Mouse (Mus musculus) monocyte, adult 5-6 weeks (primary cell): Measurements from ENCODE around the gene Slc38a4. TPM values are rescaled to one million over a fixed set of nuclear protein-coding genes. Genes with fewer than 3 reads are reported as not detected.

Experiments
- ATAC-seq: fragments of 153-309, 156-312 bp; replicated peaks from 2 replicates; pipeline ENCODE4 v1.8.0; 2017; ENCODE audit warnings: mild to moderate bottlenecking; ENCODE audit not compliant: low TSS enrichment, insufficient number of reproducible peaks, severe bottlenecking, poor library complexity, low FRiP score
- total RNA-seq: library from RNA; stranded (forward); fragments of 200-1000, 200-491, 200-594 nt; gene quantifications from 3 replicates; pipeline ENCODE4 v1.2.3, GENCODE M21; 2017

Slc38a4 gene
- not detected in 3 replicates for total RNA-seq

GRCm38 (mm10) chr15:97055794-97056193 lies at the start of gene Slc38a4:
Gene Slc38a4, minus strand, starts transcription at chr15:97055956.
- ATAC-seq, result no peak

DNA sequence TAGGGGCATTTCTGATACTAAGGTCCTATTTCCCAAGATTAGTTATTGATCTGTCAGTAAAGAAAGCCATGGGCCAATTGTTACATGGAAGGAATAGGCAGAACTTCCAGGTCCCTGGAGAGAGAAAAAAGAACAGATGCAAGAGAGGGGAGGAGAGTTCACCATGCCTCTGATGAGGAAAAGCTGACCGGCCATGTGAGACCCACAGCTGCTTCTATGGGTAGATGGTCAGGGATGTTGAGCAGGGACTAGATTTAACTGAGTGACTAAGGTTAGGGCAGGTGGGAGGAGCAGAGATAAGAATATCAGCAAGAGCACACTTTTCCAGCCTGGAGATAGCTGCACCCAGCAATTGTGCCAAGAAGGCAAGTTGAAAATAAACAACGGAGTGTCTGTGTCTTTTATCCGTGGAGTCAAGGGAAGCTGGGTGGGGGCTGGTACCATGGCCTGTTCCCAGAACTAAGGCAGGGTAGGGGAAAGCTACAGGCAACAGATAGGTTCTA lies 49.2 kb upstream of the Slc38a4 start:
- no peak for ATAC-seq

- no peak for ATAC-seq
Observed at GRCm38 (mm10) chr15:97104048-97104447, 48.3 kb upstream of the Slc38a4 start.

GRCm38 (mm10) chr15:97102811-97103210 lies 47.1 kb upstream of the Slc38a4 start:
- no peak for ATAC-seq

GRCm38 (mm10) chr15:97102181-97102580 lies 46.4 kb upstream of the Slc38a4 start:
- ATAC-seq, result no peak

DNA sequence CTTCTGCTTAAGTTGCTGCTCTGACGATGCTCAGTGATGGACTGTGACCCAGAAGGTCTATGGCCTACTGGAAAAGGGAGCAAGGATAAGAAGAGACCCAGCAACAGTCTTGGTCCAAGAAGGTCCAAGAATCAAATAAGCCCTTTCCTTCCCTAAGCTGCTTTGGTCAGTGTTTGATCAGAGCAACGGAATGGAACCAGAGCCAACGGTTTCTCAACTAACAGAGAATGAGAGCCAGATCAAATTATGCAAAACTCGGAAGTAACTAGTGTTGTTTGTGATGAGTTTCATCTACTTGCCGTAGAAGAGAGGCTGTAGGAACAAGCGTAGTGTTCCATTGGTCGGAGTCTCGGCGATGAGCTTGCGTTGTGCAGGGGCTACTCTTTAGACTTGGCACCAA lies 43.3 kb upstream of the Slc38a4 start:
- ATAC-seq, result no peak

DNA sequence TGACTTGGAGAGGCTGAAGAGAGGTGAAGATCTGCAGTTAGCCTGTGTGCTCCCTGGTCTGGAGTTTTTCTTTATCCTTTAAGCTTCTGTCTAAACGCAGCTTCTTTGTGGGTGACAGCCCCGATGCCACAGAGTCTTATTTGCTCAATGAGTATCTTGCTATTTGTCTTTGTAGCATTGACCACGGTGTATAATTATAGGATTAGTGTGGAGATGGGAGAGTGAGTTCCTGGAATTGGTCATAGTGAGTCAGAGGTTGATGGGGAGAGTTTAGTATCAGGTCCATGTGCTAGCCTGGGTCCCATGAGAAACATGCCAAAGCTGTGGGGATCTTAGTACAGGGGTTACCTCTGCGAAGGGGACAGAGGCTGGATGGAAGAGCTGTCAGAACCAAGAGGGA lies 41.8 kb upstream of the Slc38a4 start:
- no peak for ATAC-seq

GRCm38 (mm10) chr15:97089526-97089925 lies 33.8 kb upstream of the Slc38a4 start:
- ATAC-seq, result no peak

DNA sequence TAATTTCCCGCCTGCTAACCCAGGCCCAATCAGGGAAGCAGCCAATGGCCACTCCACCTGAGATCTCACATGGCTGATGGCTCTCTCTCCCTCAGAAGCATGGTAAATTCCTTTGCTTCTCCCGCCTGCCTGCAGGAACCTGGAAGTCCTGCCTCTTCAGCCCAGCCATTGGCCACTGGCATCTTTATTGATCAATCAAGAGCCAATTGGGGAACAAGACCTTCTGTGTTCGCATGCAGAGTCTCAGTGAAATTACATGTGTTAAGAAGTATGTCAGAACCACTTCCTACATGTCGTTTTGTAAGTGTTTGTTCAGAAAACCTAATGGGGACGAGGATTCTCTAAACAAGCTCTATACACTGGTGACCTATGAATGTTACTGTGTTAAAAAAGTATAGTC lies 30.1 kb upstream of the Slc38a4 start:
- no peak for ATAC-seq

DNA sequence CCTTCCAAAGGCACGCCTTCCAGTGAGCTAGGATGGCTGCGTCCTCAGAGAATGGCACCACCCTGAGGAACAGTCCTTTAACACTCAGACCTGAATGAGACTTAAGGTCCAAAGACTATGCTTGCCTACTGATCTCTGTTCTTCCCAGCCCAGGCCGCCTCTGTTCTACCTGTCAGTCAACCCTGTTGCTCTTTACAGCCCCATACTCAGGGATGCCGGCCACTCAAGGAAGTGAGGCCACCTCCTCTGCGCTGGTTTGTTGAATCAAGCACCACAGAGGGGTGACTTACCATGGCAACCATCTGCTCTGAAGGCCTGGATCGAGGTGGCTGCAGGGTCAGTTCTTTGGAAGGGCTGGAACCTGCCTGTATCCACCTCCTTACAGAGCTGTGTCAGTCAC lies 21.9 kb upstream of the Slc38a4 start:
- no peak for ATAC-seq

DNA sequence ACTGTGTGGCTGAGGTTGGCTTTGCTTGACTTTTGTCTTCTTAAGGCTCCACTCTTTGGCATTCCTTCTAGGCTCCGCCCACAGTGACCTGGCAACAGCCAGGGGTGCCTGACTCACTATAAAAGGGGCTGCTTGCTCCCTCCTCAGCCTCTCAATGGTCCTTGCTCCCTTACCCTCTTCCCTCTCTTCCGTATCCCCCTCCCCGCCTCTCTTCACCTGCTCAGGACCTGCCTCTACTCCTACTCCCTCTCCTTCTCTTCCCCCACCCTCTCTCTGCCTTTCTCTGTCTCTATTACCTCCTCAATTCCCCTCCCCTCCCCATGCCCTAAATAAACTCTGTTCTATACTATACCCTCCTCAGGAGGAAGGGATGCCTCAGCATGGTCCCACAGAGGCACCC lies 20.3 kb upstream of the Slc38a4 start:
- no peak for ATAC-seq

DNA sequence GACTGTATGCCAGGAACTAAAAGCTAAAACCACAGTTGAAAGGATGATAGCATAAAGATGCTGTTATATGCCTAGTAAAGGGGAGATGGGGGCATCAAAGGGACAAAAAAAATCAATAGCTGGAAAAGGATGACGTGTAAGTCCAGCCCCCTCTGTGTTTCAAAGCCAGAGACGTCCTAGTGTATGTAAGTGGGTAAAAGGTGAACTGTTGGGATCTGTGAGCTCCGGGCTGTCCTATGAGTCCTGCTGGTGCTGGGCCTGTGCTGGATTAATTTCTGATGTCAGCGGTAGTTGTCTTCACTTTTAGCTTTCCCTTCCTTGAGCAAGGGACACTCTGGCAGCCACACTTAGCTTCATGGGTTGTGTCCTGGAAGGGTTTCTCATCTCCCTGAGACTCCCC lies 19.5 kb upstream of the Slc38a4 start:
- ATAC-seq, result no peak

DNA sequence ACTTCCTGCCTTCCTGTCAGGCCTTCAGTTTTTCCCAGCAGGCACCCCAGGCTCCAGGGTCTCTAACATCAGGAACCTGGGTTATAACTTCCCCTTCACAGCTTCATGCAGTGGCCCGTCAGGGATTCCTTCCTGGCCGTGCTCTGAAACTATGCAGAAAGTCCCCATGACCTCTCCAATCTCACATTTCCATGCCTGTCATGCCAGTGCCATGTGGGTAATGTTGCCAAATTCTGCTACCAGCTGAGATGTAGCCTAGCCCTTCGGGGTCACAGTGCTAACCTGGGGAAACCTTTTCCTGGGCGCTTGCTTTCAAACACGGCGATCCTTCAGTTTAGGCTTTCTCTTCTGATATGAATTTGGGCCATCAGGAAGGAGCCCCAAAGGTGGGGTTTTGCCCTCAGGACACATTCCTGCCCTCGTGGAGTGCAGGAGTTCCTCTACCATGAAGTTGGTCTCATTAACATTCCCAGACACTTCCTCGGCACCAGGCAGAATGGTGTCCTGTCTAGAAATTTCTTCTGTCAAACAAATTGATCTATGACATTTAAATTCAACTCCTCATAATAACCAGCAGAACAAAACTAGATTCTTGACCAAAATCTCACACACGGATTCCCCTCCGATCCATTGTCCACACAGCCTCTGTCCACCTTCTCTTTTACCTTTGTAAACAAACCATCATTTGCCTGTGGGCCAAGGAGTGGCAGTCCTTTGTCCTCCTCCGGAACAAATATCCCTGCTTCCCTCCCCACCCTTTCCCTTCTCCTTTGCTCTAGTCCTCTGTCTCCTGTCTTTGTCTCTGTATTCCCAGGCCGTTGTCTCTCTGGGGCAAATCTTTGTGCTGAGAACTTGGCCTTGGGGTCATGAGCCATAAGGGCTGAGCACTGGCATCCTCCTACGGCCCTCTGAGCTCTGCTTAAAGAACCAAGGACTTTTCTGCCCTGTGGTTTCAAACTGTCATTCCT lies 17.4 kb upstream of the Slc38a4 start:
- ATAC-seq, result no peak

DNA sequence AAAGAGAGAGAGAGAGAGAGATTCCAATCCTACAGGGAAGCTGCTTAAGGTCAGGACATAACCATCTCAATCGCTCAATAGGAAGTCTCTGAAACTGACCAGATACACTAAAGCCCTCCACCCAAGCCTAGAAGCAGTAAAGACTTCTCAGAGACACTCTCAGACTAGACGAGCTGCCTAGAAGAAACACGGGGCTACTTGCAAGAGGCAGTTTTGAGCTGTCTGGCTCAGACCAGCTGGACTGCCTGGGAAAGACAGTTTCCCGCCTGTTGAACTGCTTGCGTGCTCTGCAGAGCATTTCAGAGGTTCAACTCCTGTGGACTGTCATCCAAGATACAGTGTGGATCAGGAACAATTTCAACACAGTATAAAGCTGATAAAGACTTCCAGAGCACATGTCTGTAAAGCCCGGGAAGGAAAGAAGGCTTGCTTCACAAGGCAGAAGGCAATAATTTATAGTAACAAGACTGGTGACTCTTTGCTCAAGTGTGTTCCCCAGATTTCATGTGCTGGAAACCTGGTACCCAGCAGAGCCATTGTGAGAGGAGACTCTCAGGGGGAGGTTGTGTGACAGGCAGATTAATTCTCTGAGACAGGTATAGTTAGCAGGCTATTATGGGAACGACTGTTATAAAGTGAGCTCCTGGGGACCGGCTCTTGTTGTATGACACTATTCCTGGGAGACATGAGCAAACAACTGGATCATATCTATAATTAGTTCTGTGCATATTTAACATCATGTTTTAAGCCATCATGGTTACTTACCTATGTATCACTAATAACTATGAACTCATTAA lies 11.8 kb upstream of the Slc38a4 start:
- ATAC-seq, result no peak

GRCm38 (mm10) chr15:97066937-97067336 lies 11.2 kb upstream of the Slc38a4 start:
- no peak for ATAC-seq

- ATAC-seq, result no peak
Observed at GRCm38 (mm10) chr15:97063211-97063610, 7.5 kb upstream of the Slc38a4 start.

- ATAC-seq, result no peak
Observed at GRCm38 (mm10) chr15:97060973-97061372, 5.2 kb upstream of the Slc38a4 start.

GRCm38 (mm10) chr15:97060571-97060970 lies 4.8 kb upstream of the Slc38a4 start:
- no peak for ATAC-seq

- no peak for ATAC-seq
Observed at GRCm38 (mm10) chr15:97060102-97060501, 4.3 kb upstream of the Slc38a4 start.
